Mouse (Mus musculus): ENCODE measurements at regions not wholly inside any gene's neighbourhood (a gene's known extent, or its start where the extent isn't known, plus 50 kb on each side); places are given as distances from the start of the nearest gene placed in this dataset.

DNA sequence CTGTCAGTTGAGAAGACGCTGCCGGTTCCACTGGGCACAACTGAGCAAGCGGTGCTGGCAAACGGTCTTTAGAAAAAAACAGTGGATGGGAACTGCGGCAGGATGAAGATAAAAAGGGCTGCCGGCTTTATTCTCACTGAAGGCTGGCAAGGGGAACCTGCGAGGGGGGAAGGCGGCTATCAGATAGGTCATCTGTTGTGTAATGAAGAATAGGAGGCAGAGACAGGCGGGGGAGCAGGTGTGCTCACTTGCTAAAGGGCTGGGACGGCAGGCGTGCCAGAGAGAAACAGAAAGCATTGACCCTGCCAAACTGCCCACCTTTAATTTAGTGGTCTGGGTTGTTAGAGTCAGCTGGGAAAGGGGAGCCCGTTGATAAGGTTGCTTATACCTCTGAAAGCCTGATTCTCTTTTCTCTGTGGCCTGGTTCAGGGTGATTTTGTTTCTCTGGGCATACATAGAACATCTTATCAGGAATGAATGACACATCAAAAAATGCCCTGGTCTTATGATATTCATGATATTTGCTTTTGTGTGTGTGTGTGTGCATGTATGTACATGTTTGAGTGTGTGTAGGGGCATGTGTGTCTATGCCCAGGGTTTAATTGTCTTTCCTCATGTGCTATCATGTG lies 93.7 kb upstream of the Mki67 start:
- Histone ChIP-seq H3K79me3 (ENCODE audit: low read depth) (no peaks in the 10 kb centered on the region), H3K4me3 (ENCODE audit: insufficient read depth, poor library complexity, severe bottlenecking) (no peak overlapping the region)

DNA sequence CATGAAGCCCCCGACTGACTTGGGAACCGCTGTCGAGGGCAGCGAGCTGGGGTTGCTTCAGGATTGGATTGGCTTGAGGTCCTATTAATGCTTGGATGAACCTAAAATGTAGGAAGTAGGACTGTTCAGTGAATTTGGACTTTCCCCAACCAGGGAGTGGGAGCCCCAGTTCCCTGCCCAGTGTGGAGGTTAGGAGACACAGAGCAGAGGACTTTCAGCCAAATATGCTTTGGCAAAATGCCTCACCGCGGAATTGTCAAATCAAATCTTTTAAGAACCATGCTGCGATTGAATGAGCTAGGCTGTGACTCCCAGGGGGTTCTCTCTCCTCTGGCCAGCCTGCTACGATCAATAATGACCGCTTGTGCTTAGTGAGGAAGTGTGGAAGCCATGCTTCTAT lies 94.8 kb upstream of the Mki67 start:
- H3ac ChIP-seq (ENCODE audit: control insufficient read depth, insufficient read length, low read depth): no peak overlapping the region
- no peak overlapping the region for H3K4me3 ChIP-seq (ENCODE audit: insufficient read depth, poor library complexity, severe bottlenecking)
- no peaks in the 10 kb centered on the region for H3K79me2 ChIP-seq (ENCODE audit: control insufficient read depth, insufficient read depth)
- H3K79me3 ChIP-seq (ENCODE audit: low read depth): no peaks in the 10 kb centered on the region
- H3K27me3 ChIP-seq (ENCODE audit: control insufficient read depth, insufficient read depth, insufficient read length): no peaks in the 10 kb centered on the region
- no peaks in the 10 kb centered on the region for H3K36me3 ChIP-seq (ENCODE audit: control insufficient read depth, insufficient read depth)
- TF ChIP-seq MYOD1 (IDR thresholded peaks at IDR 0.05; ENCODE audit: control insufficient read depth, insufficient read length, low read depth) (no peak), FOSL1 (IDR thresholded peaks at IDR 0.05; ENCODE audit: insufficient read depth, low read length, poor library complexity, severe bottlenecking) (no peak), USF1 (IDR thresholded peaks at IDR 0.05; ENCODE audit: low read depth) (no peak), CTCF (IDR thresholded peaks at IDR 0.05; ENCODE audit: control insufficient read depth, insufficient read depth, insufficient read length) (no peak), MYOG (IDR thresholded peaks at IDR 0.05; ENCODE audit: control insufficient read depth, extremely low read depth, insufficient read length) (no peak), CEBPB (IDR thresholded peaks at IDR 0.05; ENCODE audit: low read depth) (no peak), MAX (IDR thresholded peaks at IDR 0.05) (no peak)

More for the DNA sequence above, 93.7 kb upstream of the Mki67 start:
- no peaks in the 10 kb centered on the region for H3K36me3 ChIP-seq (ENCODE audit: control insufficient read depth, insufficient read depth)
- H3K27me3 ChIP-seq (ENCODE audit: control insufficient read depth, insufficient read depth, insufficient read length): no peaks in the 10 kb centered on the region
- H3ac ChIP-seq (ENCODE audit: control insufficient read depth, insufficient read length, low read depth): no peak overlapping the region
- H3K79me2 ChIP-seq (ENCODE audit: control insufficient read depth, insufficient read depth): no peaks in the 10 kb centered on the region
- TF ChIP-seq USF1 (IDR thresholded peaks at IDR 0.05; ENCODE audit: low read depth) (no peak), MAX (IDR thresholded peaks at IDR 0.05) (no peak), CTCF (IDR thresholded peaks at IDR 0.05; ENCODE audit: control insufficient read depth, insufficient read depth, insufficient read length) (no peak), MYOG (IDR thresholded peaks at IDR 0.05; ENCODE audit: control insufficient read depth, extremely low read depth, insufficient read length) (no peak), CEBPB (IDR thresholded peaks at IDR 0.05; ENCODE audit: low read depth) (no peak), FOSL1 (IDR thresholded peaks at IDR 0.05; ENCODE audit: insufficient read depth, low read length, poor library complexity, severe bottlenecking) (no peak), MYOD1 (IDR thresholded peaks at IDR 0.05; ENCODE audit: control insufficient read depth, insufficient read length, low read depth) (no peak)

DNA sequence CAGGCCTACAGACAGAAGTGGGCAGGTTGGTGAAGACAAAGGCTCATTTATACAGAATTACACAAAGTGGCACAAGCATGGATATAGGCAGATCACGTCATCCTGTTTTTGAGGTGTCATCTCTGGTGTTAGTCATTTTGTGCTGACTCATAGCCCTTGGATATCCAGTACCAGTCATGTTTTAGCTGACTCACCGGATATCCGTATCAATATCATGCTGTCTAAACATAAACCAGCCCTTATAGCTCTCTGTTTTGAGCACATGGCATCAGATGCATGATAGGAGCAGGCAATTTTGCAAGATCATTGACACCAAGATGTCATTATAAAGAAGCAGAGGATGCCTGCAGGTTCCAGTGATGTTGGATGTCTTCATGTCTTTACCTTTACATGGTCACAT lies 97.5 kb upstream of the Mki67 start:
- H3K36me3 ChIP-seq (ENCODE audit: control insufficient read depth, insufficient read depth): no peaks in the 10 kb centered on the region
- H3ac ChIP-seq (ENCODE audit: control insufficient read depth, insufficient read length, low read depth): no peak overlapping the region
- H3K79me3 ChIP-seq (ENCODE audit: low read depth): no peaks in the 10 kb centered on the region
- H3K79me2 ChIP-seq (ENCODE audit: control insufficient read depth, insufficient read depth): no peaks in the 10 kb centered on the region
- no peak overlapping the region for H3K4me3 ChIP-seq (ENCODE audit: insufficient read depth, poor library complexity, severe bottlenecking)
- TF ChIP-seq MYOG (IDR thresholded peaks at IDR 0.05; ENCODE audit: control insufficient read depth, extremely low read depth, insufficient read length) (no peak), FOSL1 (IDR thresholded peaks at IDR 0.05; ENCODE audit: insufficient read depth, low read length, poor library complexity, severe bottlenecking) (peak; percentile 87), MYOD1 (IDR thresholded peaks at IDR 0.05; ENCODE audit: control insufficient read depth, insufficient read length, low read depth) (no peak), MAX (IDR thresholded peaks at IDR 0.05) (peak; percentile 89), USF1 (IDR thresholded peaks at IDR 0.05; ENCODE audit: low read depth) (no peak)
- H3K27me3 ChIP-seq (ENCODE audit: control insufficient read depth, insufficient read depth, insufficient read length): no peaks in the 10 kb centered on the region

DNA sequence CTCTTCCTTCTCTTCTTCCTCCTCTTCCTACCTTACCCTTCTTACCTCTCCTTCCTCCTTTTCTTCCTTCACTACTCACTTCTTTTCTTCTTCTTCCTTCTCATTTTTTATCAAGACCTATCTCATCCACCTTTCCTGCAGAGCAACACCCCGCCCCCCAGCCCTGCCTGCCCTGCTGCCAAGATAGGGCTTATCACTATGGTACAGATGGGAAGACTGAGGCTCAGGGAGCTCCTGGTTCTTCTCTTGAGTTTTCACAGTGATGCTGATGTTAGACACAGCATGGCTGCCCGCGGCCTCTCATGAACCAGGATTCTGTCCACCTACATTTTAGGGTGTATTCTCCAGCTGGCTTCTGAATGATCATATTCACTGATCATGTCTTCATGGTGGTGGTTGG lies 100.0 kb upstream of the Mki67 start:
- Histone ChIP-seq H3K4me3 (ENCODE audit: insufficient read depth, poor library complexity, severe bottlenecking) (no peak overlapping the region), H3K36me3 (ENCODE audit: control insufficient read depth, insufficient read depth) (no peaks in the 10 kb centered on the region), H3K79me3 (ENCODE audit: low read depth) (no peaks in the 10 kb centered on the region), H3K27me3 (ENCODE audit: control insufficient read depth, insufficient read depth, insufficient read length) (no peaks in the 10 kb centered on the region), H3ac (ENCODE audit: control insufficient read depth, insufficient read length, low read depth) (no peak overlapping the region), H3K79me2 (ENCODE audit: control insufficient read depth, insufficient read depth) (no peaks in the 10 kb centered on the region)
- TF ChIP-seq USF1 (IDR thresholded peaks at IDR 0.05; ENCODE audit: low read depth): no peak

DNA sequence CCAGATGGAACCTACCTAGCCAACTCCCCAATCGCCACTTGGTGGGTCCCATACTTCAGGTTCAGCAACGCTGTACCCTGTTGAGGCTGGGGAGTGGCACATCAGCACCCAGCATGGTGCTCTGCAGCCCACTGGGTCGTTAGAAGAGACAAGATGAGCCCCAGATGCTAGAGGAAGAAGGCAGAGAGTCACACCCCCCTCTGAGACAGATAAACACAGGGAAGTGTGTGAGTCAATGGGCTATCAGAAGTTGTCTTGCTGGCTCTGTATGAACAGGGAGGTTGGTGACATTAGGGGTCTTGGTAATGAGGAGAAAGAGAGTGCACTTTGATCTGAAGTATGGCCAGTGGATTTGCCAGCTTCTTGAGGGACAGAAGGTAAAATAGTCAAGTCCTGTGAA lies 101.7 kb upstream of the Mki67 start:
- H3K4me3 ChIP-seq (ENCODE audit: insufficient read depth, poor library complexity, severe bottlenecking): no peak overlapping the region
- TF ChIP-seq CTCF (IDR thresholded peaks at IDR 0.05; ENCODE audit: control insufficient read depth, insufficient read depth, insufficient read length) (no peak), MYOG (IDR thresholded peaks at IDR 0.05; ENCODE audit: control insufficient read depth, extremely low read depth, insufficient read length) (no peak), USF1 (IDR thresholded peaks at IDR 0.05; ENCODE audit: low read depth) (no peak), FOSL1 (IDR thresholded peaks at IDR 0.05; ENCODE audit: insufficient read depth, low read length, poor library complexity, severe bottlenecking) (no peak), MYOD1 (IDR thresholded peaks at IDR 0.05; ENCODE audit: control insufficient read depth, insufficient read length, low read depth) (no peak), MAX (IDR thresholded peaks at IDR 0.05) (no peak), CEBPB (IDR thresholded peaks at IDR 0.05; ENCODE audit: low read depth) (no peak)
- H3ac ChIP-seq (ENCODE audit: control insufficient read depth, insufficient read length, low read depth): no peak overlapping the region
- no peaks in the 10 kb centered on the region for H3K79me2 ChIP-seq (ENCODE audit: control insufficient read depth, insufficient read depth)
- H3K79me3 ChIP-seq (ENCODE audit: low read depth): no peaks in the 10 kb centered on the region
- no peaks in the 10 kb centered on the region for H3K36me3 ChIP-seq (ENCODE audit: control insufficient read depth, insufficient read depth)
- H3K27me3 ChIP-seq (ENCODE audit: control insufficient read depth, insufficient read depth, insufficient read length): no peaks in the 10 kb centered on the region

DNA sequence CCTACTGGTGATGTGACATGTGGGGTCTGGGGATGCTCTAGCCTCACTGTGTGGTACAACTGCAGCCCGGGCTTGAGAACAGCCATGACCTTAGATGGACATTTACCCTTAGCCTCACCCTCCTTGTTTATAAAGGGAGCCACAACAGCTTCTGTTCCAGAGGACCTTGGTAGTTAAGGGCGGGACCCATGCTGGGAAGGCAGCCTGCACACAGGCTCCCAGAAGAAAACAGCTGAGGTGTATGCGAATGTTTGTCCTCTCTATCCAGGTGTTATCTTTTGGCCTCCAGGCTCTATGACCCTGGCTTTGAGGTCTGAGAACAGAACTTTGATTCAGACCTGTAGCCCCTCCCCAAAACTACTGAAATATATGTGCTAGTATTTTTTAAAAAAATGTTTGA lies 102.1 kb upstream of the Mki67 start:
- H3K79me2 ChIP-seq (ENCODE audit: control insufficient read depth, insufficient read depth): no peaks in the 10 kb centered on the region
- H3K79me3 ChIP-seq (ENCODE audit: low read depth): no peaks in the 10 kb centered on the region
- H3ac ChIP-seq (ENCODE audit: control insufficient read depth, insufficient read length, low read depth): no peak overlapping the region
- H3K27me3 ChIP-seq (ENCODE audit: control insufficient read depth, insufficient read depth, insufficient read length): no peaks in the 10 kb centered on the region
- H3K36me3 ChIP-seq (ENCODE audit: control insufficient read depth, insufficient read depth): no peaks in the 10 kb centered on the region
- no peak overlapping the region for H3K4me3 ChIP-seq (ENCODE audit: insufficient read depth, poor library complexity, severe bottlenecking)
- TF ChIP-seq MAX (IDR thresholded peaks at IDR 0.05) (no peak), USF1 (IDR thresholded peaks at IDR 0.05; ENCODE audit: low read depth) (no peak), CTCF (IDR thresholded peaks at IDR 0.05; ENCODE audit: control insufficient read depth, insufficient read depth, insufficient read length) (no peak), FOSL1 (IDR thresholded peaks at IDR 0.05; ENCODE audit: insufficient read depth, low read length, poor library complexity, severe bottlenecking) (no peak), CEBPB (IDR thresholded peaks at IDR 0.05; ENCODE audit: low read depth) (no peak), MYOG (IDR thresholded peaks at IDR 0.05; ENCODE audit: control insufficient read depth, extremely low read depth, insufficient read length) (no peak), MYOD1 (IDR thresholded peaks at IDR 0.05; ENCODE audit: control insufficient read depth, insufficient read length, low read depth) (no peak)
